Mouse (Mus musculus): ENCODE results near the gene Aspdh.

GRCm38 (mm10) chr7:44460067-44460466 is 5.1 kb upstream of the Aspdh start:
- TF ChIP-seq CTCF (IDR thresholded peaks at IDR 0.05; ENCODE audit: borderline replicate concordance, insufficient read depth, low read length) (no peak), POLR2A (IDR thresholded peaks at IDR 0.05; ENCODE audit: low read depth, low read length) (no peak)

Data from embryonic fibroblast, embryonic 13.5 days (primary cell).